Mouse (Mus musculus) bone marrow macrophage, adult 2 months (primary cell): Measurements from ENCODE around the gene Gm20388.

Experiments used
- CTCF ChIP-seq: IDR thresholded peaks from 2 replicates; pipeline ENCODE4 v1.5.1; 2012; ENCODE audit warnings: low read depth, mild to moderate bottlenecking, low read length, moderate library complexity
- POLR2A ChIP-seq: IDR thresholded peaks from 2 replicates; pipeline ENCODE4 v1.6.1; 2012; ENCODE audit warnings: mild to moderate bottlenecking, low read depth, low read length, borderline replicate concordance

DNA sequence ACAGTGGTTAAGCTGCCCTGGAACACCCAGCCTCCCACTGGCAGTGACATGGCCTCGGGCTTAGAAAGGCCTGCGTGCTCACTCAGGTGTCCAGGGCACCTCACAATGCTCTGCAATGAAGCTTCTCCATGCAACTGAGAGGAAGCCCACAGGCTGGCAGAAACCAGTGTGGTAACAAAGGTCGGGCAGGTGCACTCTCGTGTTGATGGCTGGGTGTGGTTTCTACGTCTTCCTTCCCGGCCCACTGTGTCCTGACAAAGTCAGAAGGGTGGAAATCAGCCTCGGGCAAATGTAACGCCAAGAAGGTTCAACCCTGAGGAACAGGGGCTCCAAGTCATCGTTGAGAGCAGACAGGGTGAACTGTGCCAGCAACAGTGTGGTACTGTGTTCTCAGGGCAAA, 1084.8 kb downstream of the Gm20388 start:
- TF ChIP-seq CTCF: no peak
- TF ChIP-seq POLR2A: no peak
